In genomic region chr10:43349718-43350117, GRCm38 (mm10) we compare ENCODE assay signal across 19 mouse cellular contexts.
A peak's percentile ranks its signal among the peaks of the same experiment; 100 is the strongest.
DNase-seq lines count a peak whose midpoint lies in the region; ATAC-seq lines count a peak whose summit lies in the region.
"Had no signal": no experiment of that assay in that cellular context is flagged by ENCODE, and none has a peak within 500 bp of the region (broad histone marks: within the 10 kb centered on the region; RNA-seq: fewer than 3 reads in every experiment).

No protein-coding gene starts in this region.

- no peak overlapping the region for H3K4me2 ChIP-seq in forebrain, embryonic 12.5 days
- H3K4me2 ChIP-seq in forebrain, embryonic 11.5 days (ENCODE audit: low read depth, low read length, severe bottlenecking): no peak overlapping the region
- H3K4me2 ChIP-seq in forebrain, embryonic 14.5 days (ENCODE audit: low read length): no peak overlapping the region
- H3K4me2 ChIP-seq: heart, embryonic 11.5 days; limb, embryonic 12.5 days; liver, embryonic 11.5 days had no signal

- DNase-seq in forebrain, embryonic 11.5 days (ENCODE audit: low spot score): no peak
- DNase-seq in layer of hippocampus, adult 11-12 months (ENCODE audit: low spot score): peak; percentile 32
- DNase-seq in layer of hippocampus, adult 9-10 months (ENCODE audit: low spot score): no peak
- DNase-seq in forebrain, embryonic 14.5 days (ENCODE audit: low spot score): peak; percentile 57
- peak; percentile 19 to 27 for DNase-seq in layer of hippocampus, postnatal 36 days
- no peak for DNase-seq in urinary bladder, adult 2 months (ENCODE audit: low spot score)
- no peak for DNase-seq in B cell, adult 2 months
- DNase-seq: adrenal gland, postnatal 10 days; cerebellum, adult 9-10 months; gastrocnemius, postnatal 14 days; liver, postnatal 0 days; thymus, postnatal 25 days had no signal

- H3K36me3 ChIP-seq in forebrain, embryonic 12.5 days (replicated peaks): no peaks in the 10 kb centered on the region
- H3K36me3 ChIP-seq in forebrain, embryonic 11.5 days (ENCODE audit: control insufficient read depth, insufficient read depth, low read length): no peaks in the 10 kb centered on the region
- no peaks in the 10 kb centered on the region for H3K36me3 ChIP-seq in forebrain, embryonic 14.5 days (ENCODE audit: control insufficient read depth, insufficient read depth, low read length)
- H3K36me3 ChIP-seq: limb, embryonic 12.5 days had no signal

- H3K4me1 ChIP-seq in forebrain, embryonic 12.5 days: peaks cover 4% of the 10 kb centered on the region; the same call in 1 of the 2 replicates
- H3K4me1 ChIP-seq in forebrain, embryonic 11.5 days (replicated peaks; ENCODE audit: control insufficient read depth, insufficient read depth, low read length): no peaks in the 10 kb centered on the region
- H3K4me1 ChIP-seq in forebrain, embryonic 14.5 days (ENCODE audit: control insufficient read depth, insufficient read depth, low read length): 0 out of 2 replicates have a peak, but pooled peaks cover 5% of the 10 kb centered on the region
- H3K4me1 ChIP-seq: limb, embryonic 12.5 days had no signal

- H3K27ac ChIP-seq in forebrain, embryonic 12.5 days: peak overlapping the region; percentile 51; the same call in 1 of the 2 replicates
- no peak overlapping the region for H3K27ac ChIP-seq in forebrain, embryonic 11.5 days (ENCODE audit: low read depth, low read length)
- H3K27ac ChIP-seq in forebrain, embryonic 14.5 days (ENCODE audit: low read depth, low read length): peak overlapping the region; percentile 41; the same call in 1 of the 2 replicates
- H3K27ac ChIP-seq: limb, embryonic 12.5 days; macrophage had no signal

- ATAC-seq in forebrain, embryonic 12.5 days (ENCODE audit: low FRiP score): no peak
- no peak for ATAC-seq in forebrain, embryonic 11.5 days (replicated peaks; ENCODE audit: low FRiP score)
- ATAC-seq in forebrain, embryonic 14.5 days: peak; percentile 40; the same call in 1 of the 2 replicates
- ATAC-seq: intestine, embryonic 16.5 days; liver, postnatal 0 days; lung, postnatal 0 days had no signal

- no peak overlapping the region for H3K9ac ChIP-seq in forebrain, embryonic 12.5 days
- no peak overlapping the region for H3K9ac ChIP-seq in forebrain, embryonic 11.5 days (ENCODE audit: low read length)
- H3K9ac ChIP-seq in forebrain, embryonic 14.5 days (ENCODE audit: low read length): no peak overlapping the region
- H3K9ac ChIP-seq: limb, embryonic 12.5 days; liver, postnatal 0 days had no signal

- H3K27me3 ChIP-seq in forebrain, embryonic 12.5 days: no peaks in the 10 kb centered on the region
- no peaks in the 10 kb centered on the region for H3K27me3 ChIP-seq in forebrain, embryonic 11.5 days (ENCODE audit: control insufficient read depth, insufficient read depth, low read length)
- no peaks in the 10 kb centered on the region for H3K27me3 ChIP-seq in forebrain, embryonic 14.5 days (replicated peaks; ENCODE audit: control insufficient read depth, insufficient read depth, low read length)
- H3K27me3 ChIP-seq: limb, embryonic 12.5 days had no signal

- WGBS in forebrain, embryonic 12.5 days: 57% methylated on average over 2 of the region's 2 CpGs
- 56% methylated on average over 2 of the region's 2 CpGs for WGBS in forebrain, embryonic 11.5 days
- 42% methylated on average over 2 of the region's 2 CpGs for WGBS in forebrain, embryonic 14.5 days

- no peak overlapping the region for H3K4me3 ChIP-seq in forebrain, embryonic 12.5 days (replicated peaks)
- no peak overlapping the region for H3K4me3 ChIP-seq in forebrain, embryonic 11.5 days (ENCODE audit: low read depth, low read length)
- no peak overlapping the region for H3K4me3 ChIP-seq in forebrain, embryonic 14.5 days (ENCODE audit: low read depth, low read length)
- H3K4me3 ChIP-seq: limb, embryonic 12.5 days had no signal

- H3K9me3 ChIP-seq in forebrain, embryonic 12.5 days: no peaks in the 10 kb centered on the region
- no peaks in the 10 kb centered on the region for H3K9me3 ChIP-seq in forebrain, embryonic 11.5 days (ENCODE audit: control insufficient read depth, low read length)
- no peaks in the 10 kb centered on the region for H3K9me3 ChIP-seq in forebrain, embryonic 14.5 days (replicated peaks; ENCODE audit: control insufficient read depth, low read length)
- H3K9me3 ChIP-seq: limb, embryonic 12.5 days had no signal

Comparison
In these comparisons a context has a peak if more than half of its experiments do, and no peak if none do; other contexts are left out.
1. DNase-seq: peak in layer of hippocampus, adult 11-12 months (single experiment), forebrain, embryonic 14.5 days (single experiment) and layer of hippocampus, postnatal 36 days (2 of 2); none in forebrain, embryonic 11.5 days (single experiment), layer of hippocampus, adult 9-10 months (single experiment), urinary bladder, adult 2 months (single experiment) and B cell, adult 2 months (0 of 2).